Mouse (Mus musculus) G1E (cell line): Measurements from ENCODE around the gene Anln.

Experiments used
- CTCF ChIP-seq: IDR thresholded peaks from 2 replicates; pipeline ENCODE4 v1.5.1; 2012; ENCODE audit warnings: low read depth, low read length, inconsistent platforms, mixed read lengths
- GATA1 ChIP-seq: IDR thresholded peaks from 2 replicates; pipeline ENCODE4 v1.6.1; 2012; ENCODE audit warnings: borderline replicate concordance, low read length, inconsistent platforms, mixed read lengths
- TAL1 ChIP-seq: conservative IDR thresholded peaks from 2 replicates; pipeline ENCODE4 v1.6.1; 2012; ENCODE audit warnings: low read depth, low read length, inconsistent platforms, mixed read lengths

DNA sequence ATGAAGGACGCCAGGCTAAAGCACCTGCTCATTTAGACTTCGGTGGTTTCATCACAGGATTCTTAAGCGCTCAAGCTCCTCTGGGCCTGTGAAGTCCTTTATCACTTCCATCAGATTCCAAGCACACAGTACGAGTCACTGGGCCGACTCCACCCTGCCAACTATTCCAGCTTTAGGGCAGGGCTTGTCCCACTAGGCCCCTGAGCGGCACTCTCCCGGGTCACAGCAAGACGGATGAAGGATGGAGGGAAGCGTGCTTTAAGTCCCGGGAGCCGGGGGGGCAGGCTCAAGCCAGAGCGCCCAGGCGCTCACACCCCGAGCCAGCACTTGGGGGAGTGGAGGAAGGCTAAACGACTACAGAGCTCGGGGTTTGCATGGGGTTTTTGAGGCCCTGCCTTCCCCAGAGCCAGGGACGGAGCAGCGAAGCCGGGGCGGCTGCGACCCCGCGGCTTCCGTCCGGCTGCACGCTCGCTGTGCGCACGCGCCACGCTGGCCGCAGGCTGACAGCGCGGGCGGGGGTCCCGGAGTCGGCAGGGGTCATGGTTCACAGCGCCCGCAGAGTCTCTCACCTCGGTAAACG is 497 bp downstream of the Anln start:
- no peak for TF ChIP-seq TAL1
- TF ChIP-seq CTCF, result no peak
- no peak for TF ChIP-seq GATA1
